Mouse (Mus musculus) telencephalon, adult 2 months (tissue): ENCODE data around the gene Nos1ap.

Source experiments
- DNase-seq: peaks from one replicate; pipeline ENCODE4 v3.0.0-alpha.2; 2011; ENCODE audit warnings: low read depth, low spot score

Gene Nos1ap

DNA sequence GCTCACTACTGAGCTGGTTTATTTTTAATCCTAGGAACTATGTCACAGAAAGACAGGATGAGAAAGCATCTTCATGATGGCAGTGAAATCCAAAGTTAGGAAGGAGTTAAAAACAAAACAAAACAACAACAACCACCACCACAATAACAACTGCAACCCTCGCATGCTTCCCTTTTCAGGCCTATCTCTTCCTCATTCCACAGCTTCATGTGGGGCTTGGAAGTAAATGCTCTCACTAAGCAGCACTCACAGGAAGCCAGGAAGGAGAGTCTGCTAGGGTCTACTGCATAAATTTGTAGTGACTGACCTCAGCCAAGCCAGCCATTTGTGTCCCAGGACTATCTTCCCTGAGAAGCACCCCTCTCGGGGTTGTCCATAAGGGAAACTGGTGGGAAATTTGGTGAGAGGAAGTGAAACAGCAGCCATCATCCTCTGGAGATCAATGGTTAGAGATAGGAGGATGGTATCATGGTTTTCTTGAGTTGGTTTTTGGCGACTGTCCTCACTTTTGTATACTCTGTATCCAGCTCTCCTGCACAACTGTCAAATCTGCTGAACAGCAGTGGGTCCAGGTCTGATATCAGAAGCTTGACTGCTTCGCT lies 218.4 kb downstream of the Nos1ap start:
- no peak for DNase-seq

DNA sequence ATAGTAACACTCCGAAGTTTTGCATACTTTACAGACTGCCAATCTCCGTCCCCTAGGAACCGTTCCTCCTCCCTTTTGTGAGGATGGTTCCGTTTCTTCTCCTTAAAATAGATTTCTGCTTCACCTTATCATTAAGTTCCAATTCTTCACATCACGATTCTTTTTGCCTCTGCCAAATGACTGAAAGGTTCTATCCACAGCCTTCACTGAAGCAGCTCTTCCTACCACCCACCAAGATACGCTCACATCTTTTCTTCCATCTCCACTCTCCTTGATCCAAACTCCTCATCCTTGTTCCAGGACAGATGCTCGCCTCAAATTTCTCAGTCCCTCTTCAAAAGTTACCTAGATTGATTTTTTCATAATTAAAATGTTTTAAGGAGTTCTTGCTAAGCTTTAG lies 220.8 kb downstream of the Nos1ap start:
- no peak for DNase-seq

DNA sequence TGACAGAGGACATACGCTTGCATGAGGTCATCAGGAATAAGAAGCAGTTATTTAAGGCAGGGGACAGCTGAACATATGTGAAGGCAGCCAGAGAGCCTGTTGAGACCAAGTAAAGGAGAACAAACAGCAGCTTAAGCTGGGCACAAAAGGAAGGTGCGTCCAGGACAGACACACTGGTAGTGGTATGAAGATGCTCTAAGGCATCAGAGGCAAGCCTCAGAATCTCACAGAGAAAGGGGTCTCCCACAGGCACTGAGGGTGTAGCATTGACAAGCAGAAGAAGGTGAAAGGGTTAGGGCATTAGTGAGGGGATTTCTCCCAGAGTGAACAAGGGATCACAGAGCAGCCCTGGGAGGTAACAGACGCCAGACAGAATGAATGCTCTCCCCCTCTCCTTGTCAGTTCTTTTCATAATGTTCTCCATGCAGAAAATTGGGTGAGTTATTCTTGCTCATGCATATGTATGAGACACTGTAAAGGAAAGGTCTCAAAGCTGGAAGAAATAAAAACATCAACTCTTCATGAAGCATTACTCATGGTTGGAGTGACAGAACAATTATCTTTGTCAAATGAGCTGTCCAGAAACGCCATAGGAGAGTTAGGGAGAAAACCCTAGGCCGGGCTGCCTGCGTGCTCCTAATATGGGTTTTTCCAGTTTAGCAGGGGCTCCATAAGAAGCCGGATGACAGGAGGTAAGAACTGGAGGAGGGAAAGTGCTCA lies 222.5 kb downstream of the Nos1ap start:
- DNase-seq, result no peak

DNA sequence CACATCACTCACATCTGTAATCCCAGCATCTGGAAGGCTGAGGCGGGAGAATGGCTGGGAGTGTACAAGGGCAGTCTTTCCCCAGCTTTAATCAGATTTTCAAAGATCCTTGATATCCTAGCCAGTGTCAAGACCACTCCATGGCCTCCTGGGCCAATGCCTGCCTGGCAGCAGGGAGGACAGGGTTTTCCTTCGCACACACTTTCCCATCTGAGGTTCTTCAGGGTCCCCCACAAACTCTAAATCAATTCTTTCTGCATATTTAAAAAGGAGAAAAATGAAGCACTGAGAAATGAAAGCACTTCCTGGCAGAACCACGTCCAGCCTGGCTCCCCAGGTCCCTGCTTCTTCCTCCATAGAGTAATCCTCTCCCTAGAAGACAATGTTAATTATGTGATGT lies 225.9 kb downstream of the Nos1ap start:
- DNase-seq, result no peak

DNA sequence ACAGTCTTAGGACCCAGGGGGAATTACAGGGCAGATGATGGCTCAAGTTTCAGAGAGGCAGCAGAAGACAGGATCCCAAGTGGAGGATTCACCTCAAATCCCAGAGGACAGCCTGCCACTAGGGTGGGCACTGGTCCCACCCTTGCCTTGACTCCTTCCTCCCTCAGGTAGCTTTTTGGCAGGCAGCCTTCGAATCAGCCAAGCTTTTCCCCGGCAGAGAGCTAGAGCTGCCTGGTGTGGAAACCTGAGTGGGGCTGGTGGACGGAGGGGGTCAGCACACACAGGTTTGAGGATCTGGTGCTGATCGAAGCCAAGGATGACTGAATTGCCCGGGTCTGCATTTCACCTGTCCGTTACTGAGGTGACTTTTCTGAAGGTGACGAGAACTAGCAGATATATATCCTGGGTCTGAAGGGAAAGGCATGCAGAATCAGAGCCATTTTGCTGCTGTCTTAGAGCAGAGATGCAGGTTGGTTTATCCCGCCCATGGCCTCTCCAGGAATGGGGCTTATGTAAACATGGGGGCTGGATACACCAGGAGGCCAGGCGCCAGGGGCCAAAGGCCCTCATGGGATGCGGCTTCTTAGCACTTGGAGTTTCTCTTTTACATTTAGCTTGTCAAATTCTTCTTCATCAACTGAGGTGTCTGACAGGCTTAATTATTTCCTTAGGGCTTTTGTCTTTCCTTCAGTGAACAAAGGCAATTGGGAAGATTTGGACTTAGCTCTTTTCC lies 229.3 kb downstream of the Nos1ap start:
- no peak for DNase-seq

DNA sequence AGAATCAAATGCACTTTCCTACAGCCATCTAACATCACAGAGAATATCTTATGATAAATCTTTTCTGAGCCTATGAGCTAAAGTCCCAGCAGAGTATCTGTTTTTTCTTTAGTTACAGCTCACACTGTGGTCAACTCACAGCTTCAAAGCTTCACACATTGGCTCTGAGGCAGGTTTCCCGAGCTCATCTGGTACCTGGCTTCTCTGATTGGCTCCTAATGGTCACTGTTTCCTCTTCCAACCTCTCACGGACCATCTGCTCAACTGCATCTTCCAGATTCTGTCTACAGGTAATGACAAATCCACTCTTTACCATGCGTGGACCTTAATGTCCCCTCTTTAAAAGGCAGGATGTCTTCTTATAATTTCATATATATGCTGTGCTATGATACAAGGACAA lies 236.3 kb downstream of the Nos1ap start:
- no peak for DNase-seq

DNA sequence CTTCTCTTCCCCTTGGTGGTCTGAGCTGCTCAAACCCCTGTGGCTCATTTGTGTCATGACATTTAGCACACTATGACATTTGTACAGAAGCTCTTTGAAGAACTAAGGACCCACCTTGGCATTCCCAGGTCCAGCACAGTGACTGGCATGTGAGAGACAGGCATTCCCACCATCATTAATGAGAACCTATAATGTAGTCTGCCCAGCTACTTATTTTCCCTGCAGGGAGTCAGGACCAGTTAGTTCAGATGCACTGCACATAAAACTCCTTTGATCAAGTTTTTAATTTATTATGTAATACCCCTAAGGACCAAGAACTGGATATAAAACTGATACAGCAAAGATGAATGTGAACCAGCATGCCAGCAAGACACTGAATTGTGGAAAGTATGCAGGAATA lies 238.6 kb downstream of the Nos1ap start:
- no peak for DNase-seq

DNA sequence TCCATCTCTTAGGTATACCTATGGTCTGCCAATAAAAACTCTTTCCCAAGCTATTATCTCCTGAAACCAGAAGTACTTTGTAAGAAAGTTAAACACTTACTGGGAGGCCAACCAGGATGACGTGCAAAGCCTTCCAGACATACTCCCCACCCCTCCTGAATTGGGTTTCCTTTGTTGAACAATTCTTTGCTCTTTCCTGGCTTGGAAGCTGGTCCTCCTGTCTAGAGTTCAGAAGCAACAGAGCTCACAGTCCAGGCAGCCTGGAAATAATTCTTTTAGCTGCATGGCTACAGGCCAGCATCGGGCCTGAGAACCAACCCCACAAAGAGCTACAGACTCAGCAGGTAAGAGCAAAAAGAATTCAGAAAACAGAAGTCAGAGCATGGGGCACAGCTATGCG lies 243.4 kb downstream of the Nos1ap start:
- no peak for DNase-seq

DNA sequence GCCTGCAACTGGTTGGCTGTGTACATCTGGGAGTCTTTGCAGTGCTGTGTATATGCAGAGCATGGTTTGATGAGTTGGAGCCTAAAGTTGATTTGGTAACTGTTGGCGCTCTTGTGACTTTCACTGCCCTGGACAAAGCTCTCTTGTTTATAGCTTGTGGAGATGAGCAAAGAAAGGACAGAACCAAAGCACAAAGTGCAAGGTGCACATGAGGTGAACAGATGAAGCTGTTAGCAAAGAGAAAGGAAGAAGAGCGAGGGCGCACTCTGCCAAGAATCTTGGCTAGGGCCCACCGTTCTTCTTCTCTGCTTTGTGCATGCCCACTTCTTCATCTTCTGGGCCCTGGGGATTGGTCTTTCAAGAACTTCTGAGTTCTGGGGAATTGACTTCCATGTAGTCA lies 245.8 kb downstream of the Nos1ap start:
- DNase-seq, result no peak

DNA sequence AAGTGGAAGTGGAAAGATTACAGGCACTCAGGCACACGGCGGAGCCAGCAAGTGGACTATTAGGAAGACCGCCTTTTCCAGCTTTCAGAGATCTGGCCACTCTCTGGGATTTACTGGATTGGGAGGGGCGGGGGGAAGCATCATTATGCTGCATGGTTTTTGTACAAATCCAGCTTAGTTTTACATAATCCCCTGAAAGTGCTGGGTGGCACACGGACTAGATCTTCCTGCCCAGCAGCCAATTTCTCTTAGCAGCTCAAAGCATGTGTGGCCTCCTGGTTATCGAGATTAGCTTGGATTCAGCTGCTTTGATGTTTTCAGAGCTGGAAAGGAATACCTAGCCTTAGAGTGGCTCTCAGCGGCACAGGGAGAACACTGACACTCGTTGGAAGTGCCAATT lies 246.6 kb downstream of the Nos1ap start:
- DNase-seq, result no peak

DNA sequence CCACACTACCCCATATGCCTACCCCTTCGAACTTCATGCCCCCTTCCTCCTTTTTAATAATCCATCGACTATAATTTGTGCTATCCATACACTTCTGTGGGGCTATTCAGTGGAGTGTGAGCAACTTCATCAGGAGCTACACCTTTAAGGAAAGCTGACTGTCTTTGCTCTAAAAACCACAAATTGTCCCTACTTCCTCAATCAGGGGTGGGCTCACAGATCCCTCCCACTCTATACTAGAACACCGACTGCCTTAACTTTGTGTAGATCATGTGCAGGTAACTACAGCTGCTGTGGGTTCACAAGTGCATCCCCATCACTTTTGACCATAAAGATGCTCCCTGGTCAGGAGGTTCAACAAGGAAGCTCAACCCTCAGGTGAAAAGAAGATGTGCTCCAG lies 249.7 kb downstream of the Nos1ap start:
- DNase-seq, result no peak

DNA sequence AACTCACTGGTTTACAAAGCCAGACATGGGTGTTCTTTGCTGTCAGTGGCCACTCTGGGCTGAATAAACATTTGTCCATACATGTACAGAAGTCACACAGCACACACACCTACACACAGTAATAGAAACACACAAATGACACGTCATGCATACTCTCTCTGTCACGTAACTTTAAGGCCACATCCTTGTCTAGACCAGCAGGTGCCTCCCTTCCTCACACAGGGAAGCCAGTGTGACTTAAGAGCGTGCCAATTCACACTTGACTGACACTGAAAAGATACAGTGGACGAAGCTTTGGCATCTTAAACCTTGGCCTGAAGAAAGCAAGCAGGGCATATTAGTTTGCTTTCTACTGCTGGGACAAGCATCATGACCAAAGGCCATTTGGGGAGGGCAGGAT lies 256.9 kb downstream of the Nos1ap start:
- no peak for DNase-seq

DNA sequence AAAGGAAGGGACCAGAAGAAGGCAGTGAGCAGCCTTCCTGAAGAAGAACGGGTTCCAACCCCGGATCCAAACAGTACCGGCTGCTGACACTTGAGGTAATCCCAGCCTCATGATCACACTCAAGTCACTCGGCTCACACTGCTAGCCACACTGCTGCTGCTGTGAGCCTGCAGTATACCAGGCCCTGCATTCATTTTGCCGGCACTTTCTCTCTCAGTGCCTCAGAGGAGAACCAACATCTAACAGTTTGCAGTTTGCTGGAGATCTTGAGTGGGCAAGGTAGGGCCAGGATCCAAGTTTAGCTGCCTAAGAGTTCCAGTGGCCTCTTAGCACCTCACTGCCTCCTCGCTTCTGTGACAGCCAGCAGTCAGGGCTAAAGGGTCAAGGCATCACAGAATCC lies 257.7 kb downstream of the Nos1ap start:
- no peak for DNase-seq

DNA sequence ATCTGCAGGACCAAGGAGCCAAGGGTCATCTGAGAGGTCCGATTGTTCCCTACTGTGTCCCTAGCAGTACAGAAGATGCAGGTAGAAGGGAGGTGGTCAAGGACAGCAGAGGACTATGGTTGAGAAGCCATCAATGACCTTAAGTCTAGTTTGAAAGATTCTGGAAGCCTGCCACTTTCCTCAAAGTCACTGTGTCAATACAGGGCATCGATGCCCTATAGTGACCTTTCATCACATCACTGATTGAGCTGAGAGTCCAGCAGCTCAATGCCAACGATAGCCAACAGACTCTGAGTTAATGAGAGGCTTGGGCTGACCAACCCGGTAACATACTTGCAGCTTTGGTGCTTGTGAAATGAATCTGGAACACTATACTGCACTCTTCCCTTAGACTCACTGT lies 264.4 kb downstream of the Nos1ap start:
- DNase-seq, result no peak

DNA sequence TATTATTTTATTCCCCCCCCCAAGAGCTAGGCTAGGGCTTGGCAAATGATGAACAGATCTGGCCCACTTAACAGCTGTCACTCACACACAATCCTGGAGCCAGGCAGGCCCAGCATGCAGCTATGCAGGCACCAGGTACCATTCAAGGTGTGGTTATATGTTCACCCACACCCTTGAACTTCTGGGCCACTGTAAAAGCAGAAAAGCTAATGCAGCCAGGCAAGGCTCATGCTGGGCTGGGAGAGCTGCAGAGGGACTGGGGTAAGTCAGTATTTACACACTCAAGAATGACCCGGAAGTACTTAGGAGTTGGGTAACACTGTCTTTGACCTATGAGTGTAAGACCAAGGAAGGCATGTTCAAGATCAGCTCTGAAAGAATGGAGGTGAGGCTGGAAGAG lies 265.3 kb downstream of the Nos1ap start:
- DNase-seq, result no peak

DNA sequence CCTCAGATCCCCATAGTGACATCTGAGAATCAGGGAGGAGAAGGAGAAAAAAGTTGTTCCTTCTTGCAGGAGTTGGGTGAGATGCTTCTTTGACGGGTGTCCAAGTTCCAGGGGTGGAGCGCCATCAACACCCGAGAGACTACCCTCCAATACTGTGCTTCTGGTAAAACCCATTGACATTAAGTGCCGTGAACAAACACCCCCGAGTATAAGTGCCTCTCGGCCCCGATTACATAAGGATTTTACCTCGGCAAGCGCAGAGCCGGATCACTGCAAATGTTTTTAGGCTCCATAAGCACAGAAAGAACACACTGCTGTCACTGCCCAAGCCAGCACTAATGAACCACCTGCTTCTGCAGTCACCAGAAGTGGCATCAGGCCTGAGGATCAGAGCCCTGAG lies 266.7 kb downstream of the Nos1ap start:
- DNase-seq, result no peak

DNA sequence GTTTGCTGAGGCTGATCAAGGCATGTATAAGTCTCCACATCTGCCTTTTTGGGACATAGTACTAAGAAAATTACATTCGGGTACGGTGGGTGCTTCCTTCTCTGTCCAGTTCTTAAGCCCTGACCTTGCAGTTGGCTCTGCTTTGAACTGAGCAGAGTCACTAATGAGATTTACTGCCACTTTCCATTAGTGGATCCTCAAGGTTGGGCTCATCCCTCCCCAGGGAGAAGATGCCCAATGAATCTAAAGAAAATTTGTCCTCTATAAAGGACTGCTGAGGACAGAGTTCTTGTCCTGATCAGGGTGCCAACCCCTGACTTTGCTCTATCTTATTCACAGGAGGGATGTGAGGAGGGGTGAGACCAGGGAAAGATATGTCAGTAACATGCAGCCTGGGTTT lies 267.6 kb downstream of the Nos1ap start:
- no peak for DNase-seq

DNA sequence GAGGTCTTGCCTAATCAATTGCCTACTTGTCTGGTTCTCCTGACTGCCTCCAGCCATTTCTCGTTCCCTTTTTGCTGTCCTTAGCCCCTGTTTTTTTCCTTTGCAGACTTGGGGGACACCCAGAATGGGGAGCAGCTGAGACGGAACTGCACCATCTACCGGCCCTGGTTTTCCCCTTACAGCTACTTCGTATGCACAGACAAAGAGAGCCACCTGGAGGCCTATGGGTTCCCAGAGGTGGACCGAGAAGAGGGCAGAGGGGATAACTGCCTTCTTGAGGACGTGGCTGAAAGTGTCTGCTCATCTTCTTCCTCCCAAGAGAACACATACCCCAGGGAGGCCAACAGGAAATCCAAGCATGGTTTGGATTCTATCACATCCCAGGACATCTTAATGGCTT lies 278.2 kb downstream of the Nos1ap start:
- DNase-seq, result no peak

DNA sequence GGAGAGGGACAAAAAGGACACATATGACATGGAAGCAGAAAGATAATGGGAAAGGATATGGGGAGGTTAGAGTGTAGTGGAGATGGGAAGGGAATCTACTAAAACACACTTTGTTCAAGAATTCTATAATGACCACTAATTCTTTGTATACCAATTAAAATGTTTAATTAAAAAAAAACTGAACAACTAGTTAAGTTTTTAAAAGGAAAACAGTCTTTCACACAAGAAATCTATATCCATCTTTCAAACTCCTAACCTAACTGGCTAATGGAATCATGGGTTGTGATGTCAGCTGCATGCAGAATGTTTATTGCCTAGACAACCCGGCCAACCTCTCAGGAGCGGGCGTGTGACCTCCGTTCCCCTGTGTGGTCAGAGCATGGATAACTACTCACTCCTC lies 281.2 kb downstream of the Nos1ap start, which contains the start of gene Spata46:
Gene Spata46 (plus strand): TSS at position 301 of the 400 bp plus-strand sequence.
- no peak for DNase-seq

DNA sequence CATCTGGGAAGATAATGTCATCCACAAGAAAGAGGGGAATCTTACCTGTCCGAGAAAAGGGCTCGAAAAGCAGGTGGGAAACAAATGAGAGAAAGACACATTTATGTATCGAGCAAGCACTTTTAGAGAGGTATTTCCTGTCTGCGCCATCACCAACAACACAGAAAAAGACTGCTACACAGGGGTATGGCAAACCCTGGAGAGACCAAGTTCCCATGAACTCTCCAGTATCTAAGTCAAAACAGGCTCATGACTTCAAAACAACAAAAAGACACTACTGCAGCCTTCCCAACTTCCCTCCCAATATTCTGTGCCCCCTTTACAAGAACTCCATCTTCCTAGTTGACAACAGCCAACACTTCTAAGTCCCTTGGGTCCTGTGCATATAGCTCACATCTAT lies 283.4 kb downstream of the Nos1ap start, which contains the start of gene Gm7694:
Gene Gm7694 (minus strand): TSS at position 101 of the 400 bp plus-strand sequence.
- DNase-seq, result no peak

DNA sequence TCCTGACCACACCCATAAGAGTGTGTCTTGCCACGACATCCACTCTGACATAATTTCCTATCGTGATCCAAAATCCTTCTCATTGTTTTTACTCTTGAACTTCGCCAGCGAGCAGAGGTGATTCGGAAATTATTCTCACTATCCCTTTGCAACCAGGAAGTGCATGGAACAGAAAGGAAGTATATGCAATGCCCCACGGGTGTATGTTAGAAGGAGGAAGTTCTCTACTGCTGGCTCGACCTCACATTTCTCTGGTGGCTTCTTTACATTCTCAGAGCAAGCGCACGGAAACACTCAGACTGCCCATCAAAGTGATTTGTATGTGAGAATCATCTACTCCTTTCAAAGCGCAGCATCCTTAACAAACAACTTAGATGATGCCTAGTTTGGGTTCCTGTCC lies 284.7 kb downstream of the Nos1ap start:
- DNase-seq, result no peak

DNA sequence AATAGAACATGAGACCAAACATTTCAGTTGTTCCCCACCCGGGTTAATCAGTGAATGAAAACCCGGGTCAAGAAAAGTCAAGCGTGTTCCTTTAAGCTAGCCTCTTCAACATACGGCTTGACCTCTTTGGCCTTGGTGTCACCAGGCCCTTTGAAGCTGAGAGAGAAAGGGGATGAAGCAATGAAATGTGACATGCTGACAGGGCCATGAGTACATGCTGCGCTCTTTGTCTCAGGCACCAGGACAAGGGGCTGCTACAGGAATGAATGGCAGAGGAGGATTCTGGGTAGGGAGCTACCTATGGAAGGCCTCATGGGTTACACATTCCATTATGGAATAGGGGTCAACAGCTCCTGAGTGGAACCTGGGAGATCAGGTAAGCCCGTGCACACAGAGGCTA lies 286.6 kb downstream of the Nos1ap start:
- DNase-seq, result no peak

DNA sequence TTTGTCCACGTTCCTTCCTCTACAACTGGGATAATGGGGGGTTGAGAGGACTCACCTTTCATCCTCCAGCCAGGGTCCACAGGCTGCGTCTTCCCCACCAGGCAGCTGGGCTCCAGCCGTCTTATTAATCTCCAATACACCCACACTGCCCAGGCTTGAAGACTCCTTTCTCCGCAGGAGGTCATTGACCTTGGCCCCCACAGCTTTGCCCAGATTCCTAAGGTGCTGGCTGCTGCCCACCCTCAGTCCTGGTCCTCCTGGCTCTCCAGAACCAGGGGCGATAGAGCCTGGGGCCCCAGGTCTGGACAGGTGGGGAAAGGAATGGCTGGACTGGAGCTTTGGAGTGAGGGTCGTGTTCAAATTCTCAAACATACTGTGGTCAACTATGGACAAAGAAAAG lies 287.2 kb downstream of the Nos1ap start:
- DNase-seq, result no peak
